Mouse (Mus musculus) liver, adult (tissue): ENCODE results near the gene Rnf40.

ENCODE experiments used
- GATA4 ChIP-seq: IDR thresholded peaks from 2 replicates; pipeline ENCODE4 v1.6.1; 2014; ENCODE audit warnings: mild to moderate bottlenecking, low read length; ENCODE audit not compliant: insufficient replicate concordance

Rnf40 gene

DNA sequence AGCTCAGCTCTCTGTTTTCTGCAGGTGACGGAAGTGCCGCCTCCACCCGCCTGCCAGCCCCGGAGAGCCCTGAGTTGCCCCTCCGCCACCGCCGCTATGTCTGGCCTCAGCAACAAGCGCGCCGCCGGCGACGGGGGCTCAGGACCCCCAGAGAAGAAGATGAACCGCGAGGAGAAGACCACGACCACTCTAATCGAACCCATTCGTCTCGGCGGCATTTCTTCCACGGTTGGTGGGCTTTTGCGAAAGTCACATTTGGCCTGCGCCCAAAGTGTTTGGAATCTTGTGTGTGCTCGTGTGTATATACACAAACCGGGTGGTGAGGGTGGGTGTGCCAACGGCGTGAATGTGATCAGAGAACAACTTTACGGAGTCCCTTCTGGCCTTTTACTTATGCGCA is 334 bp downstream of the Rnf40 start:
- no peak for TF ChIP-seq GATA4

DNA sequence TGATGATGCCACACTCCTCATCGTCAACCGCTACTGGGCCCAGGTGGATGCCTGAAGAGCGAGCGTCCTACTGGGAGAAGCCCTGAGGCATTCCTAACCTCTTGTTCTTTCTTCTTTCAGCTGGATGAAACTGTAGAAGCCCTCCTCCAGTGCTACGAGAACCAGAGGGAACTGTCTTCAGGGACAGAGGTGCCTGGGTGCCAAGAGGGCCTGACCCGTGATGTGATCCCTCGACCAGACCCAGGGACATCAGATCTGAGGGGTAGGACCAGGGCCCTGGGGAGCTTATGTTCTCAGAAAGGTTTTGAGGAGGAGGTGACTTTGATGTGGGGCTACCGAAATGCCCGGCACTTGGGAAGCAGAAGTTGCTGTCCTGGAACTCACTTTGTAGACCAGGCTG is 1.1 kb downstream of the Rnf40 start:
- TF ChIP-seq GATA4 = no peak

DNA sequence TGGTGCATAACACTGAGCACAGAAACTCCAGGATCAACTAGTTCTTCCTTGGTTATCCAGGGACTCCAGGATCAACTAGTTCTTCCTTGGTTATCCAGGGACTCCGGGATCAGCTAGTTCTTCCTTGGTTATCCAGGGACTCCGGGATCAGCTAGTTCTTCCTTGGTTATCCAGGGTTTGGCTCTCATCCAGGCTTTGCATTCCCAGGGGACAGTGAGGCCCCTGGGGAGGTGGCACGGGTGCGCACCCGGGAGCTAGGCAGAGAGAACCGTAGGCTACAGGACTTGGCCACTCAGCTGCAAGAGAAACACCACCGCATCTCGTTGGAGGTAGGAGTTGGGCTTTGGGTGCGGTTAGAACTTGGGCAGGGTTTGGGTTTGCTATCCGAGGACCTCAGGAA is 2.5 kb downstream of the Rnf40 start:
- TF ChIP-seq GATA4 = no peak

DNA sequence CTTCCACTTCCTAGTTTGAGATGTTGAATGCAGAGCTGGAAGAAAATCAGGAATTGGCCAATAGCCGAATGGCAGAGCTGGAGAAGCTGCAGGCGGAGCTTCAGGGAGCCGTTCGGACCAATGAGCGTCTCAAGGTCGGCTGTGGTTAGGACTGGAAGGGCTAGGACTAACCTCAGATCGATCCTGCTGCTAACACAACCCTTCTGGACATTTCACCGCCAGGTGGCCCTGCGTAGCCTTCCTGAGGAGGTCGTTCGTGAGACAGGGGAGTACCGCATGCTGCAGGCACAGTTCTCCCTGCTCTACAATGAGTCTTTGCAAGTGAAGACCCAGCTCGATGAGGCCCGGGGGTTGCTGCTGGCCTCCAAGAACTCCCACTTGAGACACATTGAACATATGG is 4.0 kb downstream of the Rnf40 start:
- no peak for TF ChIP-seq GATA4

DNA sequence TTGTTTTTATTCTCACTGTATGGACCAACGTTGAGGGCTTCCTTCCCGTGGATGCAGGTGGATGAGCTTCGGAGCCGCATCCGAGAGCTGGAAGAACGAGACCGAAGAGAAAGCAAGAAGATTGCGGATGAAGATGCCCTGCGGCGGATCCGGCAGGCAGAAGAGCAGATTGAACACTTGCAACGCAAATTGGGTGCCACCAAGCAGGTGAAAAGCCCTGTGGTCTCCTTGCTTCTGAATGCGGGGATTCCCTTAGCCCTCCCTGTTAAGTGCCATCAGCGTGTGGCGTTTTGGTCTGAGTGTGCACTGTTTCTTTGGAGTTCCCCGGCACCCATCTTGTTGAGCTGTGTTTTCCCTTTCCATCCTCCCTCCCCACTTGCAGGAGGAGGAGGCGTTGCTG is 8.2 kb downstream of the Rnf40 start:
- no peak for TF ChIP-seq GATA4

DNA sequence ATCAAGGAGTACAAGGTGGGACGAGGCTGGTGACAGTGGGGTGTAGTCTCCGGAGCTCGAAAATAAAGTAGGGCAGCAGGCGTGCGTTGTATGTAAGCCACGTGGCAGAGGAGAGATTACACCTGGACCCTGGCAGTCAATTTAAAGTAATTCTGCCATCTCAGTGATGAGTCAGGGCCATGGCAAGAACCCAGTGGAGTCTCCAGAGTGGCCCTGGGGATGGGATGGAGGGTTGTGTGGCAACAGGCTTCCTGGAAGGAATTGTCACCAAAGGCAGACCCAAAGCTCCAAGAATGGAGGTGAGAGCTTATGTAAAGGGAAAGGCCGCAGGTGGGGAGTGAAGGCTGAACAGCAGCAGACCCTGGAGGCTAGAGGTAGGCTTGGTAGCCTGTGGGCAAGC is 12.0 kb downstream of the Rnf40 start:
- TF ChIP-seq GATA4 = no peak

DNA sequence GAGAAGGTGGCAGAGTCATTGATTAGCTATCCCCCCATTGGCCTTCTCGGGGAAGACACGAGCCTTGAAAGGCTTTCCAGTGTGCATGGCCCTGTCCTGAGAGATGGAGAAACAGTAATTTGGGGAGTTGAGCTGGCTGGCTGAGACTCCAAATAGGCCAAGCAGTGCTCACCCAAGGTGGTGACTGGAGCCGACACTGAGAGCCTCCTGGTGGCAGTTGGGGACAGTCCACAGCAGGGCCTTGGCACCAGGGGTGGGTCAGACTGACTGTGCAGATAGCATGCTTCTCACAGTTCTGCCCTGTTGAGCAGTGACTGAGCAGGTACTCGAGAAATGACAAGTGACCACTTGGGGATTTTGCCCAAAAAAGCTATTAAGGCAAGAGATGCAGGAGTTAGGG is 13.2 kb downstream of the Rnf40 start:
- TF ChIP-seq GATA4 = no peak

DNA sequence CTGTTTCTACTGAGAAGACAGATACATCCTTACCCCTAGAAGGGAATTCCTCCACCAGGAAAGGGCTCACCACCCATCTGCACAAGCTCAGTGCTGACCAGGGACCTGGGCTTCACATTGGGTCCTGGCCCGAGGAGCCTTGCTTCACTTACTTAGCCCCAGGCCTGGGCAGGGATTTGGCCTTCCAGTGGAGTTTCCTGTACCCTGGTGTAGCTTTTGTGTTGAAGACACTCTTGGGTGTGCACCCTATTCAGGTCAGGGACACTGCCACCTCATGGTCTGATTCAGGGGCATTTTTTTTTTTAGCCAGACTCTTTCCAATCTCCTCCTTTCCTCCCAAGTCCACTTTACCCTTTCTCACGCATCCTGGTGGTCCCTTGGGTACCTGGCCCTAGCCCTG is 14.3 kb downstream of the Rnf40 start:
- TF ChIP-seq GATA4 = no peak

DNA sequence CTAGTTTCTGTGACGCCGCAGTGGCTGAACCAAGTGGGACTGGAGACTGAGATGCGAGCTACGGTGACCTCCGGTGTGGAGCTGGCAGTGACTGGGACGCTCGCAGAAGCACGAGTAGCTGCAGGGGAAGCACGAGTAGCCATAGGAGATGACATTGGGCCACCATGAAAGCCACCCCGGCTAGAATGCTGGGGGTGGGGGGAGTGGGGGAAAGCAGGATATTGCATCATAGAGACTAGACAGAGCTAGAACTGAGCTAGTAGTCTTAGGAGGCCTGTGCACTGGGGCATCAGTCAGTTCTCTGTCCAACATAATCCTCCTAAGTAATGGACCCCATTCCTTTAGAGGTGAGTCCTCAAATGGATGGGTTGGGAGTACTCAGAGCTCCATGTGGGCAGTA is 15.7 kb downstream of the Rnf40 start:
- no peak for TF ChIP-seq GATA4

DNA sequence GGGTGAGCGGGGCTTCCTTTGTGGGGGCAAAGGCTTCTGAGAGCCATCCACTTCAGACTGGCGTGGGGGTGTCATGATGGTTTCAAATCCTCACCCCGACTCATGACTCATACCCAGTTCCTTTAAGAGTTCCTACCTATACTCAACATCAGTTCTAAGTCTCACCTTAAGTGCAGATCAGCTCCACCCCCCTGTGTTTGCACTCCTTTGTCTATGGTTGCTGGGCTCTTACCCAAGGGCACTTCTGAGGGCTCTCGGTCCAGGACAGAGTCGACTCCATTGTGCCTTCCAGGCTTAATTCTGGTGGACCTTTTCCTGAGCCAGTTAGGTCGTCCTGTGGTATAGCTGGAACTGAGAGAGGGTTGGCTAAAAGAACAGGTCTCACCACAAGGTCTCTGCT is 18.6 kb downstream of the Rnf40 start:
- TF ChIP-seq GATA4 = no peak

DNA sequence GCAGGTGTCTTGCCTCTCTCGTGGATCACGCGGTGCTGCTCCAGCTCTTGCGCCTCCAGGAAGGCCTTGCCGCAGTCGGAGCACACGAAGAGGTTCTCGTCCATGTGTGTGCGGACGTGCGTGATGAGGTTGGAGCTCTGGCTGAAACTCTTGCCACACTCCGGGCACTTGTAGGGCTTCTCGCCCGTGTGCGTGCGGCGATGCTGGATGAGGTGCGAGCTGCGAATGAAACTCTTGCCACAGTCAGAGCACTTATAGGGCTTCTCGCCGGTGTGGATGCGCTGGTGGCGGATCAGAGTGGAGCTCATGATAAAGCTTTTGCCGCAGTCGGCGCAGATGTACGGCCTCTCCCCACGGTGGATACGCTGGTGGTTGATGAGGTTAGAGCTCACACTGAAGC is 22.4 kb downstream of the Rnf40 start:
- no peak for TF ChIP-seq GATA4

DNA sequence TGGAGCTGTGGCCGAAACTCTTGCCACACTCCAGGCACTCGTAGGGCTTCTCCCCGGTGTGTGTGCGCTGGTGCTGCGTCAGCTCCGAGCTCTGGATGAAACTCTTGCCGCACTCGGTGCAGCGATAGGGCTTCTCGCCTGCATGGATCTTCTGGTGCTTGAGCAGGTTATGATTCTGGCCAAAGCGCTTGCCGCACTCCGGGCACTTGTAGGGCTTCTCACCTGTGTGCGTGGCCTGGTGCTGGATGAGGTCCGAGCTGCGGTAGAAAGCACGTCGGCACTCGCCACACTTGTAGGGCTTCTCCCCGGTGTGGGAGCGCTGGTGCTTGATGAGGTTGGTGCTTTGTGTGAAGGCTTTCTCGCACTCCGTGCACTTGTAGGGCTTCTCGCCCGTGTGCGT is 23.0 kb downstream of the Rnf40 start:
- TF ChIP-seq GATA4 = no peak

DNA sequence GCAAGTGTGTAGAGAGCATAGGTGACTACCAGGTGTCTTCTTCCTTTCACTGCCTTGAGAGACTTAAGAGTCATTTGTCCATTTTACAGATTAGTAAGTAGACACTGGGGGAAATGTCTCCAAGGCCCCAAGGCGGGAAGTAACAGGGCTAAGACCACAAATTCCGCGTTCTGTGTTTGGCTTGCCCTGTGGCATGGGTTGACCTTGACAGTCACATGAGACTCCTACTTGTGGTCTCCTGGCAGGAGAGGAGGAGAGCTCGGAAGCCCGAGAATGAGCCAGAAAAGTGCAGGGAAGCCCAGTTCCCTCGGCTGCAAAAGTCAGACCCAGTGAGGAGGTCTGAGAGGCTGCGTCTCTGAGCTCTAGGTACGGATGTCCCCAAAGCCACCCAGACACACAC is 24.9 kb downstream of the Rnf40 start:
- TF ChIP-seq GATA4 = no peak

DNA sequence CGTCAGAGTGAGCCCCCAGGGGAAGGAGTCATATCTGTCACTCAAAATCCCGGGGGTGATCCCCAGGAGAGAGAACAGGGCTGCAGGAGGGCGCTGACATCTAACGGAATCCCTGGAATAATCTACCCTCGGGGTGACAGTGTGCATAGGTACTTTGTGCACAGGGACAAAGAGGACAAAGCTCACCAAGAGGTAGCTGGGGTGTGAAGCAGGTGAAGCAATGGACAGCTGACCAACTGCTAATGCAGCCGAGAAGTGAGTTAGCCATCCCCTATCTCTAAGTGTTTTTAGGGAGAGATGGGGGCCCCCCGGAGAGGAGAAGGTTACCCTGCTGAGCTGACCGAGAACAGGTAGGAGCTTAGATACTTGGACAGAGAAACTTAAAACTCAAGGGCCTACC is 25.5 kb downstream of the Rnf40 start:
- no peak for TF ChIP-seq GATA4

DNA sequence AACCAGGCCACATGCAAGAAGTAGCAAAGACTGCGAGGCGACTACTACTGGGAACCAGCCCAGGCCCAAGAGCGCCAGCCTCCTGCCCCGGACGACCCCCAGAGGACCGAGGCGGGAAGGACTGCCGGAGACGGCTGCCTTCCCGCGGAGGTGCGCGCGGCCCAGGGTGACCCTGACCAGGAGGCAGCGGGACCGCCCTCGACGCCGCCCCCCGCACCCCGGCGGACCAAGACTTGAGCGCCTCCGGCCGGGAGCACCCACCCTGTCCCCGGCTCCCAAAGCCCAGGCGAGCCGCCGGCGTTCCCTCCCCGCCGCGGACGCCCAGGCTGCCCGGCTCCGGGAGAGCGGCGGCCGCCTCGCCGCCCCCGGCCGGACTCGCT is 25.9 kb downstream of the Rnf40 start:
- no peak for TF ChIP-seq GATA4

DNA sequence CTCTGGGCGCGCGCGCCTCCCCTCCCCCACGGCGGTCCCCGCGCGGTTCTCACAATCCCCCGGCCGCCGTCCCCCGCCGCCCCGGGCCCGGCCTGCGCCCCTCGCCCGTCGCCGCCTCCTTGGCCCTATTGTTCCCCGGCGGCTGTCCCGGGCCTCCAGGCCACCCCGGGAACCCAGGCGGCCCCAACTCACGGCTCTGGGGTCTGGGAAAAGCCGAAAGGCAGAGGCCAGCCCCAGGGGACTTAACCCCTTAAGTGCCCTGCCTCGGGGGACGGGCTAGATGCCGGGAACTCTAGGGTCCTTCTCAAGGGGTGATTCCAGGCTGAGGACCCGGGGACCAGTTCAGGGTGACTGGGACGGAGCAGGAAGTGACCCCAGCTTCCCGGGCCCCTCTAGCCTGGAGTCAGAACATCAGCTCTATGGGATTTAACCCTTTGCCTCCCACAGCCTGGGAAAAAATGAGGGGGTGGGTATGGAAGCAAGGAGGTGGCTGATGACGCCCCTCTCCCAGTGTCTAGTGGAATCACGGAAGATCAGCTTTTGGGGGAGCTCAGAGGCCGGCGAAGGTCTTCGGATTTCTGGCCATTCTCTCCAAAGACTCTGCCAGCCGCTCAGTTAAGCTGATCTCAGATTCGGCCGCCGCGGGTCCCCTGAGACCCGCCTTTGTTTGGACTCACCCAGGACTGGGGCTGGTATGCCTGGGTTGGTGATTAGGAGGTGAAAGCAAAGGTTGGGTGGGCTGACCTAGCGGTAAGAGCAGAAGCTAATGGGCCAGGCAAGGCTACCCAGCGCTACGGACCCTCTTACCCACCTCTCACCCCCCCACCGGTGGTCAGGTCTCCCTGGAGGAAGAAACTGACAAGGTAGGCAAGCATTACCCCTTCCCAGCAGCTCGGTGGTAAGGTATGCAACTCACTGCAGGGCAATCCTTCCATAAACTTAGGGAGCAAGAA is 26.6 kb downstream of the Rnf40 start, which contains the start of gene Zfp629:
Gene Zfp629, minus strand, starts transcription at position 907 of the 953 bp plus-strand sequence.
- TF ChIP-seq GATA4 = no peak

DNA sequence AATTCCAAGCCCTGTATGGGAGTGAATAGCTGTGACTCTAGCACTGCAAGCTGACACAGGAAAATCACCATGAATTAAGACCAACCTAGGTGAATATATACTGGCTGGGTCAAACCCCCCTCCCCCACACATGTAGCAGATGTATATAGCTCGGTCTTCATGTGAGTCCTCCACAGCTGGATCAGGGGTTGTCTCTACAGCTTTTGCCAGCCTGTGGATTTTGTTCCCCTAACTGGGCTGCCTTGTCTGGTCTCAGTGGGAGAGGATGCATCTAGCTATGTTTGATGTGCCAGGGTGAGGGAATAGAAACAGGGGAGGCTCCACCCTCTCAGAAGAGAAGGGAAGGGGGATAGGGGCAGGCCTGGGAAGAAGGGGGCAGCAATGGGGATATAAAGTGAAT is 27.8 kb downstream of the Rnf40 start:
- TF ChIP-seq GATA4 = no peak

DNA sequence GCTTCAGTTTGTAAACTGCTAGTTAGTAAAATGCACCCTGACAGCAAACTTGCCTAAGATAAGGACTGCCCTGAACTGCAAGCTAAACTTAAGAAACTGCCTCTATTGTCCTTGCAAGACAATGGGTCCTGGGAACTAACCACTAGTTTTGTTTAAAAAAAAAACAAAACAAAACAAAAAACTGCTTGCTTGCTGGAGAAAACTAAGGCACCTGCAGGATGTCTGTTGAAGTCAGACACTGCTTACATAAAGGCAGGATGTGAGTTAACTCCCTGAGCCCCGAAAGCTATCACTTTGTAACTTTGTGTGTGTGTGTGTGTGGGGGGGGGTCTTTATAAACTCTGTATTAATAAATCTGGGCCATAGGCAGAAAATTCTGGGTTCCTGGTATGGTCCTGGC is 28.3 kb downstream of the Rnf40 start:
- no peak for TF ChIP-seq GATA4

DNA sequence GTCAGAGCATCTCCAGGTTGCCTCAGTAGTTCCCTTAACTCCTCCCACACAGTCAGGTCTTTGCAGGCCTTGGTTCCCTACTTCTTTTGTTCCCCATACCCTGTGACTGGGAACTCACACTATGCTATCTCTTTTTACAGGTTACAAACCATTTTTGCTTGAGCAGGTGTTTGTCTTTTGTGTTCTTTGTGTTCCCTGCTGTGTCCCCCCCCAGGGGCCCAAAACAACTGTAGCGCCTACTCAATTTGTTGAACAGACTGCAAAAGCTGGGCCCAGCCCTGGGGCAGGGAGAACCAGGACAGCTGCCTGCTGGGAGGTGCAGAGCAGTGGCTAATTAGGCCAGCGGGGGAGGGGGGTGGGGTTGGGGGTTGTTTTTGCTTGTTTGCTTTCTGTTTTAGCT is 29.4 kb downstream of the Rnf40 start:
- no peak for TF ChIP-seq GATA4
